Mouse (Mus musculus) hindbrain, postnatal 0 days (tissue): Measurements from ENCODE around the gene Ltbp1. TPM values are rescaled to one million over a fixed set of nuclear protein-coding genes. Genes with fewer than 3 reads are reported as not detected.

ENCODE experiments used
- ATAC-seq: fragments of 200-750 bp; cut with Nextera tagmentation; 2 replicates; pipeline ENCODE4 v1.8.0; 2017; ENCODE audit warnings: mild to moderate bottlenecking, moderate TSS enrichment, moderate library complexity
- DNase-seq: peaks from one replicate; pipeline ENCODE4 v3.0.0-alpha.2; 2015; ENCODE audit warnings: low spot score
- H3K27ac ChIP-seq: fragments of 300-500 bp; sonication (generic); 2 replicates; pipeline ENCODE4 v1.5.1; 2014; ENCODE audit warnings: mild to moderate bottlenecking
- H3K27me3 ChIP-seq: fragments of 300-500 bp; sonication (generic); 2 replicates; pipeline ENCODE4 v1.6.1; 2014; ENCODE audit warnings: low read length, mixed read lengths; ENCODE audit not compliant: insufficient read depth
- H3K36me3 ChIP-seq: fragments of 300-500 bp; sonication (generic); 2 replicates; pipeline ENCODE4 v1.6.1; 2014; ENCODE audit warnings: low read length, mixed read lengths; ENCODE audit not compliant: insufficient read depth
- H3K4me1 ChIP-seq: fragments of 300-500 bp; sonication (generic); 2 replicates; pipeline ENCODE4 v1.6.1; 2014; ENCODE audit warnings: antibody characterized with exemption, low read length, mixed read lengths; ENCODE audit not compliant: insufficient read depth
- H3K4me2 ChIP-seq: fragments of 300-500 bp; sonication (generic); 2 replicates; pipeline ENCODE4 v1.6.1; 2014; ENCODE audit warnings: low read depth, mild to moderate bottlenecking, low read length, moderate library complexity, mixed read lengths
- H3K4me3 ChIP-seq: fragments of 300-500 bp; sonication (generic); 2 replicates; pipeline ENCODE4 v1.5.1; 2014; ENCODE audit warnings: low read length
- H3K9ac ChIP-seq: fragments of 300-500 bp; sonication (generic); replicated peaks from 2 replicates; pipeline ENCODE4 v1.6.1; 2014; ENCODE audit warnings: mild to moderate bottlenecking, low read length, moderate library complexity, mixed read lengths
- H3K9me3 ChIP-seq: fragments of 300-500 bp; sonication (generic); 2 replicates; pipeline ENCODE4 v1.6.1; 2016; ENCODE audit warnings: low read length, mixed read lengths
- CTCF ChIP-seq: IDR thresholded peaks from 2 replicates; pipeline ENCODE4 v1.5.1; 2016; ENCODE audit warnings: antibody characterized with exemption, control low read depth, low read depth
- WGBS: fragments of 180-500 bp; shearing (Covaris S2); extraction: QIAGEN DNeasy Blood & Tissue Kit; methylation state at CpG from one replicate; pipeline ENCODE4 v1.1.7; 2014; 5-methylcytosine and 5-hydroxymethylcytosine counted together
- polyA plus RNA-seq: library from polyadenylated mRNA; unstranded; fragments of >200 nt; fragmentation: Nextera tagmentation; extraction: Ambion mirVana; gene quantifications from 2 replicates; pipeline ENCODE4 v1.2.1, GENCODE M21; 2015
- total RNA-seq: library from RNA; depleted of rRNA; stranded (reverse); fragments of >200 nt; gene quantifications from 2 replicates; pipeline ENCODE4 v1.2.3, GENCODE M21; 2014

The Ltbp1 gene
- total and polyA plus RNA-seq, 2 experiments from 2014 or later: 1.7 to 5.0 TPM

DNA sequence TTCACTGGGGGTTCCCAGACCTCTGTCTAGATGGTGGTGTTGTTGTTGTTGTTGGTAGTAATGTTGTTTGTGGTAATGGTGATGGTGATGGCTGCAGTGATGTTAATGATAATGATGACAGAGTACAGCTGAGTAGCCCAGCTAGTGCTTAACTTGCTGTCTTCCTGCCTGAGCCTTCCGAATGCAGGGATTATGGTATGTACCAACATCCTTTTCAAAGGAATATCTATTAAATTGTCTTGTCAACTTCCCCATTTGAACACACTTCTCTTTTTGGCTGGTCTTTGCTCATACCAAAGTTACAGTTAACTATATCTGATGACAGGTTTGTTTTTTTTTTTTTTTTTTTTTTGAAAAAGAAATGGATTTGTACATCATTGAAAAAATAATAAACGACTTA is 191.6 kb downstream of the Ltbp1 start:
- no peaks in the 10 kb centered on the region for H3K4me1 ChIP-seq
- no peak overlapping the region for H3K27ac ChIP-seq
- no peak for ATAC-seq
- DNase-seq: no peak
- H3K27me3 ChIP-seq: no peaks in the 10 kb centered on the region
- WGBS: 94% methylated on average over 2 of the region's 2 CpGs
- H3K9me3 ChIP-seq: no peaks in the 10 kb centered on the region
- no peaks in the 10 kb centered on the region for H3K36me3 ChIP-seq
- H3K4me2 ChIP-seq: no peak overlapping the region
- H3K4me3 ChIP-seq: no peak overlapping the region
- no peak for TF ChIP-seq CTCF
- H3K9ac ChIP-seq: no peak overlapping the region

GRCm38 (mm10) chr17:75198767-75199166 is 193.4 kb downstream of the Ltbp1 start:
- no peaks in the 10 kb centered on the region for H3K27me3 ChIP-seq
- no peak overlapping the region for H3K4me3 ChIP-seq
- ATAC-seq (no peak), DNase-seq (no peak)
- no peak for TF ChIP-seq CTCF
- no peak overlapping the region for H3K27ac ChIP-seq
- H3K36me3 ChIP-seq: no peaks in the 10 kb centered on the region
- H3K4me2 ChIP-seq: no peak overlapping the region
- no peaks in the 10 kb centered on the region for H3K9me3 ChIP-seq
- WGBS: 90% methylated on average over 2 of the region's 2 CpGs
- no peak overlapping the region for H3K9ac ChIP-seq
- no peaks in the 10 kb centered on the region for H3K4me1 ChIP-seq

GRCm38 (mm10) chr17:75199694-75200093 is 194.3 kb downstream of the Ltbp1 start:
- H3K4me1 ChIP-seq: no peaks in the 10 kb centered on the region
- no peaks in the 10 kb centered on the region for H3K36me3 ChIP-seq
- no peak overlapping the region for H3K27ac ChIP-seq
- WGBS: 65% methylated on average over 9 of the region's 9 CpGs
- DNase-seq (no peak), ATAC-seq (no peak)
- no peaks in the 10 kb centered on the region for H3K9me3 ChIP-seq
- H3K9ac ChIP-seq: no peak overlapping the region
- no peak overlapping the region for H3K4me2 ChIP-seq
- H3K4me3 ChIP-seq: no peak overlapping the region
- H3K27me3 ChIP-seq: no peaks in the 10 kb centered on the region
- no peak for TF ChIP-seq CTCF

GRCm38 (mm10) chr17:75202314-75202713 is 196.9 kb downstream of the Ltbp1 start:
- H3K9me3 ChIP-seq: no peaks in the 10 kb centered on the region
- 0 out of 2 replicates have a peak, but pooled peaks have one; percentile 58 for ATAC-seq
- no peak overlapping the region for H3K4me3 ChIP-seq
- H3K27ac ChIP-seq: 0 out of 2 replicates have a peak overlapping the region, but pooled peaks have one; percentile 20
- H3K4me2 ChIP-seq: no peak overlapping the region
- no peaks in the 10 kb centered on the region for H3K27me3 ChIP-seq
- no peak overlapping the region for H3K9ac ChIP-seq
- DNase-seq: no peak
- no peaks in the 10 kb centered on the region for H3K36me3 ChIP-seq
- H3K4me1 ChIP-seq: no peaks in the 10 kb centered on the region
- WGBS: 56% methylated on average over 3 of the region's 3 CpGs
- no peak for TF ChIP-seq CTCF

- H3K4me1 ChIP-seq: no peaks in the 10 kb centered on the region
- no peak overlapping the region for H3K9ac ChIP-seq
- WGBS: 59% methylated on average over 1 of the region's 1 CpGs
- H3K27ac ChIP-seq: no peak overlapping the region
- H3K27me3 ChIP-seq: no peaks in the 10 kb centered on the region
- no peak overlapping the region for H3K4me3 ChIP-seq
- no peak for ATAC-seq
- no peak for DNase-seq
- H3K36me3 ChIP-seq: no peaks in the 10 kb centered on the region
- H3K4me2 ChIP-seq: no peak overlapping the region
- H3K9me3 ChIP-seq: no peaks in the 10 kb centered on the region
- no peak for TF ChIP-seq CTCF
Observed at GRCm38 (mm10) chr17:75204065-75204464, 198.7 kb downstream of the Ltbp1 start.

GRCm38 (mm10) chr17:75206281-75206680 is 200.9 kb downstream of the Ltbp1 start:
- no peak for ATAC-seq
- no peak for DNase-seq
- 56% methylated on average over 3 of the region's 3 CpGs for WGBS

GRCm38 (mm10) chr17:75208164-75208698 is 202.9 kb downstream of the Ltbp1 start:
- H3K4me3 ChIP-seq: no peak overlapping the region
- 85% methylated on average over 7 of the region's 7 CpGs for WGBS
- DNase-seq (no peak), ATAC-seq (no peak)
- H3K9ac ChIP-seq: no peak overlapping the region
- no peaks in the 10 kb centered on the region for H3K27me3 ChIP-seq
- no peak overlapping the region for H3K4me2 ChIP-seq
- H3K36me3 ChIP-seq: no peaks in the 10 kb centered on the region
- no peak overlapping the region for H3K27ac ChIP-seq
- no peak for TF ChIP-seq CTCF
- H3K4me1 ChIP-seq: no peaks in the 10 kb centered on the region
- no peaks in the 10 kb centered on the region for H3K9me3 ChIP-seq

More at GRCm38 (mm10) chr17:75206281-75206680, 200.9 kb downstream of the Ltbp1 start:
- H3K36me3 ChIP-seq: no peaks in the 10 kb centered on the region
- H3K4me2 ChIP-seq: no peak overlapping the region
- H3K4me1 ChIP-seq: no peaks in the 10 kb centered on the region
- no peak for TF ChIP-seq CTCF
- no peak overlapping the region for H3K4me3 ChIP-seq
- H3K27ac ChIP-seq: no peak overlapping the region
- H3K9me3 ChIP-seq: no peaks in the 10 kb centered on the region
- no peak overlapping the region for H3K9ac ChIP-seq
- H3K27me3 ChIP-seq: no peaks in the 10 kb centered on the region
